ENCODE assay signal across 8 mouse cellular contexts in the genomic region with DNA sequence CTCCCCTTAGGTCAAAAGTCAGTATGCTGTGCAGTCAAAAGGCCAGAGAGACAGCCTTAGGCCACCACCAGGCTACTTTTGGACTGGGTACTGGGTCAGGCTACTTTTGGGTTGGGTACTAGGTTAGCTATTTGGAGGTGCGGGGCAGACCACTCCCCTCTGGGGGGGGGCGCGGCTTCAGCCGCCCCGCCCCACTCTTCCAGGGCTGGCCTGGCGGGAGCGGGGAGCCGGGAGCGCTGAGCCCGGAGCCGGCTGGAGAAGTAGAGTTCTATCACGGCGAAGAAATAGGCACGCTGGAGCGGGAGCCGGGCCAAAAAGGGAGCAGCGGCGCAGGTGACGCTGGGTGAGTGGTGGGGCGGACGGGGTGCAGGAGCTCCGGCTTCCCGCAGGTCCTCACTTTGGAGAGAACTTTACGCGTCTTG. TPM values are rescaled to one million over a fixed set of nuclear protein-coding genes. Genes with fewer than 3 reads are reported as not detected.
DNase-seq lines count a peak whose midpoint lies in the region; ATAC-seq lines count a peak whose summit lies in the region.

No protein-coding gene starts in this region.

- peaks cover 17% of the 10 kb centered on the region for H3K36me3 ChIP-seq in embryonic facial prominence, embryonic 14.5 days (ENCODE audit: control insufficient read depth, insufficient read depth, low read length)
- peaks cover 30% of the 10 kb centered on the region for H3K36me3 ChIP-seq in heart, embryonic 13.5 days
- peaks cover 20% of the 10 kb centered on the region for H3K36me3 ChIP-seq in kidney, embryonic 16.5 days (ENCODE audit: insufficient read depth, low read length)
- peaks cover 10% of the 10 kb centered on the region; the same call in 1 of the 2 replicates for H3K36me3 ChIP-seq in stomach, embryonic 16.5 days (ENCODE audit: control insufficient read depth, insufficient read depth, low read length)

- H3K9ac ChIP-seq in embryonic facial prominence, embryonic 14.5 days (ENCODE audit: low read depth, low read length): peak overlapping the region; percentile 74
- H3K9ac ChIP-seq in heart, embryonic 13.5 days: peak overlapping the region; percentile 98
- peak overlapping the region; percentile 97 for H3K9ac ChIP-seq in kidney, embryonic 16.5 days (replicated peaks; ENCODE audit: low read length)
- peak overlapping the region; percentile 81 for H3K9ac ChIP-seq in stomach, embryonic 16.5 days (ENCODE audit: low read length)

- peak overlapping the region; percentile 63 for H3K4me3 ChIP-seq in embryonic facial prominence, embryonic 14.5 days (ENCODE audit: low read depth, low read length)
- H3K4me3 ChIP-seq in heart, embryonic 13.5 days: peak overlapping the region; percentile 85
- H3K4me3 ChIP-seq in kidney, embryonic 16.5 days (ENCODE audit: low read length): peak overlapping the region; percentile 87
- peak overlapping the region; percentile 55 for H3K4me3 ChIP-seq in stomach, embryonic 16.5 days (replicated peaks; ENCODE audit: low read length)

- peak; percentile 74 for DNase-seq in 3134 (ENCODE audit: extremely low read depth, insufficient read length, low spot score)
- peak; percentile 73 for DNase-seq in ZHBTc4 (ENCODE audit: low read depth, low spot score)
- peak; percentile 55 for DNase-seq in embryonic facial prominence, embryonic 14.5 days (ENCODE audit: low spot score)
- peak; percentile 63 for DNase-seq in lung, postnatal 25 days (ENCODE audit: low spot score)
- no peak for DNase-seq in layer of hippocampus, adult 18-20 months (ENCODE audit: low spot score in 2 of 2)

- H3K27ac ChIP-seq in embryonic facial prominence, embryonic 14.5 days (replicated peaks; ENCODE audit: low read depth, low read length): peak overlapping the region; percentile 99
- peak overlapping the region; percentile 100 for H3K27ac ChIP-seq in heart, embryonic 13.5 days (replicated peaks)
- H3K27ac ChIP-seq in kidney, embryonic 16.5 days (ENCODE audit: low read length): peak overlapping the region; percentile 98
- H3K27ac ChIP-seq in stomach, embryonic 16.5 days (ENCODE audit: low read length): peak overlapping the region; percentile 99

- H3K9me3 ChIP-seq in embryonic facial prominence, embryonic 14.5 days (ENCODE audit: control insufficient read depth, low read length): no peaks in the 10 kb centered on the region
- no peaks in the 10 kb centered on the region for H3K9me3 ChIP-seq in heart, embryonic 13.5 days
- H3K9me3 ChIP-seq in kidney, embryonic 16.5 days (ENCODE audit: low read length): no peaks in the 10 kb centered on the region
- no peaks in the 10 kb centered on the region for H3K9me3 ChIP-seq in stomach, embryonic 16.5 days (replicated peaks; ENCODE audit: control insufficient read depth, low read length)

- 0% methylated on average over 17 of the region's 25 CpGs for WGBS in embryonic facial prominence, embryonic 14.5 days
- under 1% methylated on average over 25 of the region's 25 CpGs for whole genome bisulfite sequencing in heart, embryonic 13.5 days
- WGBS in kidney, embryonic 16.5 days: under 1% methylated on average over 25 of the region's 25 CpGs
- WGBS in stomach, embryonic 16.5 days: under 1% methylated on average over 25 of the region's 25 CpGs

- no peak for ATAC-seq in embryonic facial prominence, embryonic 14.5 days (ENCODE audit: low read depth)
- ATAC-seq in heart, embryonic 13.5 days (ENCODE audit: extremely low read depth, insufficient number of reproducible peaks, low FRiP score, low TSS enrichment): peak; percentile 19; the same call in 1 of the 2 replicates
- peak; percentile 14; the same call in 1 of the 2 replicates for ATAC-seq in kidney, embryonic 16.5 days (ENCODE audit: low FRiP score, low TSS enrichment)
- ATAC-seq in stomach, embryonic 16.5 days (ENCODE audit: insufficient read depth, low FRiP score): peak; percentile 27

- no peaks in the 10 kb centered on the region for H3K27me3 ChIP-seq in embryonic facial prominence, embryonic 14.5 days (replicated peaks; ENCODE audit: control insufficient read depth, insufficient read depth, low read length)
- H3K27me3 ChIP-seq in heart, embryonic 13.5 days (replicated peaks): no peaks in the 10 kb centered on the region
- no peaks in the 10 kb centered on the region for H3K27me3 ChIP-seq in kidney, embryonic 16.5 days (ENCODE audit: insufficient read depth, low read length)
- H3K27me3 ChIP-seq in stomach, embryonic 16.5 days (ENCODE audit: control insufficient read depth, insufficient read depth, low read length): no peaks in the 10 kb centered on the region

- H3K4me2 ChIP-seq in embryonic facial prominence, embryonic 14.5 days (ENCODE audit: low read depth, low read length): peak overlapping the region; percentile 70
- H3K4me2 ChIP-seq in heart, embryonic 13.5 days: peak overlapping the region; percentile 98
- peak overlapping the region; percentile 95 for H3K4me2 ChIP-seq in kidney, embryonic 16.5 days (replicated peaks; ENCODE audit: low read depth, low read length)
- H3K4me2 ChIP-seq in stomach, embryonic 16.5 days (ENCODE audit: low read depth, low read length): peak overlapping the region; percentile 94

- H3K4me1 ChIP-seq in embryonic facial prominence, embryonic 14.5 days (ENCODE audit: control insufficient read depth, insufficient read depth, low read length): peaks cover 29% of the 10 kb centered on the region
- peaks cover 47% of the 10 kb centered on the region for H3K4me1 ChIP-seq in heart, embryonic 13.5 days
- H3K4me1 ChIP-seq in kidney, embryonic 16.5 days (ENCODE audit: insufficient read depth, low read length): peaks cover 47% of the 10 kb centered on the region
- H3K4me1 ChIP-seq in stomach, embryonic 16.5 days (ENCODE audit: control insufficient read depth, insufficient read depth, low read length): peaks cover 39% of the 10 kb centered on the region

RNA-seq across cellular contexts. Expression of a gene that starts 0.8 kb away (rescaled TPM):
- polyA plus RNA-seq in embryonic facial prominence, embryonic 14.5 days (2014; fragmentation: Nextera tagmentation; extraction: Ambion mirVana): 51.2 and 56.1 TPM in 2 replicates
- polyA plus RNA-seq in heart, embryonic 13.5 days (2015; fragmentation: Nextera tagmentation; extraction: Ambion mirVana): 39.3 and 39.9 TPM in 2 replicates
- 57.5 and 59.2 TPM in 2 replicates for polyA plus RNA-seq in kidney, embryonic 16.5 days (2015; fragmentation: Nextera tagmentation; extraction: Ambion mirVana)
- 27.7 and 36.0 TPM in 2 replicates for polyA plus RNA-seq in stomach, embryonic 16.5 days (2015; fragmentation: Nextera tagmentation; extraction: Ambion mirVana)
- 10 to 100 TPM; 32.0 to 35.6 TPM for total RNA-seq in layer of hippocampus, adult 18-20 months (2021)

RNA-seq across cellular contexts. Expression of a gene that starts 8.8 kb away (rescaled TPM):
- polyA plus RNA-seq in embryonic facial prominence, embryonic 14.5 days (2014; fragmentation: Nextera tagmentation; extraction: Ambion mirVana): 47.4 and 49.2 TPM in 2 replicates
- polyA plus RNA-seq in heart, embryonic 13.5 days (2015; fragmentation: Nextera tagmentation; extraction: Ambion mirVana): 55.9 and 62.2 TPM in 2 replicates
- 69.5 and 72.8 TPM in 2 replicates for polyA plus RNA-seq in kidney, embryonic 16.5 days (2015; fragmentation: Nextera tagmentation; extraction: Ambion mirVana)
- polyA plus RNA-seq in stomach, embryonic 16.5 days (2015; fragmentation: Nextera tagmentation; extraction: Ambion mirVana): 62.2 and 64.9 TPM in 2 replicates
- total RNA-seq in layer of hippocampus, adult 18-20 months (2021): 10 to 100 TPM; 40.6 to 42.2 TPM

RNA-seq across cellular contexts. Expression of a gene that starts 9.5 kb away (rescaled TPM):
- polyA plus RNA-seq in embryonic facial prominence, embryonic 14.5 days (2014; fragmentation: Nextera tagmentation; extraction: Ambion mirVana): 10.5 and 11.2 TPM in 2 replicates
- 16.3 and 16.7 TPM in 2 replicates for polyA plus RNA-seq in heart, embryonic 13.5 days (2015; fragmentation: Nextera tagmentation; extraction: Ambion mirVana)
- 28.4 and 31.5 TPM in 2 replicates for polyA plus RNA-seq in kidney, embryonic 16.5 days (2015; fragmentation: Nextera tagmentation; extraction: Ambion mirVana)
- 17.1 and 17.2 TPM in 2 replicates for polyA plus RNA-seq in stomach, embryonic 16.5 days (2015; fragmentation: Nextera tagmentation; extraction: Ambion mirVana)
- total RNA-seq in layer of hippocampus, adult 18-20 months (2021): 10 to 100 TPM; 15.6 to 16.5 TPM

RNA-seq across cellular contexts. Expression of a gene that starts 26.1 kb away (rescaled TPM):
- 2.9 and 4.3 TPM in 2 replicates for polyA plus RNA-seq in embryonic facial prominence, embryonic 14.5 days (2014; fragmentation: Nextera tagmentation; extraction: Ambion mirVana)
- polyA plus RNA-seq in heart, embryonic 13.5 days (2015; fragmentation: Nextera tagmentation; extraction: Ambion mirVana): 0.60 and 0.96 TPM in 2 replicates
- 6.5 and 7.0 TPM in 2 replicates for polyA plus RNA-seq in kidney, embryonic 16.5 days (2015; fragmentation: Nextera tagmentation; extraction: Ambion mirVana)
- 4.6 and 5.5 TPM in 2 replicates for polyA plus RNA-seq in stomach, embryonic 16.5 days (2015; fragmentation: Nextera tagmentation; extraction: Ambion mirVana)
- 10 to 100 TPM; 19.1 to 20.8 TPM for total RNA-seq in layer of hippocampus, adult 18-20 months (2021)

RNA-seq across cellular contexts. Expression of a gene that starts 30.5 kb away (rescaled TPM):
- 0.32 and 0.67 TPM in 2 replicates for polyA plus RNA-seq in embryonic facial prominence, embryonic 14.5 days (2014; fragmentation: Nextera tagmentation; extraction: Ambion mirVana)
- polyA plus RNA-seq in heart, embryonic 13.5 days (2015; fragmentation: Nextera tagmentation; extraction: Ambion mirVana): 0.15 TPM in 1 of 2 replicates, not detected in the other
- 0.82 and 0.89 TPM in 2 replicates for polyA plus RNA-seq in kidney, embryonic 16.5 days (2015; fragmentation: Nextera tagmentation; extraction: Ambion mirVana)
- polyA plus RNA-seq in stomach, embryonic 16.5 days (2015; fragmentation: Nextera tagmentation; extraction: Ambion mirVana): 0.21 and 0.48 TPM in 2 replicates
- 1 to 10 TPM; 1.8 to 2.6 TPM for total RNA-seq in layer of hippocampus, adult 18-20 months (2021)

Comparison
In these comparisons a context has a peak if more than half of its experiments do, and no peak if none do; other contexts are left out.
1. DNase-seq: peak in 3134 (single experiment), ZHBTc4 (single experiment), embryonic facial prominence, embryonic 14.5 days (single experiment) and lung, postnatal 25 days (single experiment); none in layer of hippocampus, adult 18-20 months (0 of 2).
2. Peak in every context shown above with its lines, with median percentiles within 50 percentile points of each other: H3K27ac ChIP-seq, H3K4me2 ChIP-seq, H3K4me3 ChIP-seq and H3K9ac ChIP-seq.